Mouse (Mus musculus): ENCODE measurements around the gene Slc43a2.

DNA sequence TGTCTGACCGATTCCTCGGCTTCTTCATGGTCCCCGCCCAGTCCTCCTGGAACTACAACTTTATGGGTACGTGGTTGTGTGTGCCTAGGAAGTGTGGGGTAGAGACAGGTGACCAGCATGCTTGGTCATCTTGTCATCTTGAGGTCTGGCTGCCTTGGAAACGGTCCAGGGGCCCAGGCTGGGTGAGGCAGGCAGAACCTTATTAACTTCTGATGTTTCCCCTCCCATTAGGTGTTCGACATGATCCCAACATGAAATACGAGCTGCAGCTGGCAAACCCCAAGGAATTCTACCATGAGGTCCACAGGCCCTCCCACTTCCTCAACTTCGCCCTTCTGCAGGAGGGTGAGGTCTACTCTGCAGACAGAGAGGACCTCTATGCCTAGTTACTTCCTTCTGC, 22.6 kb upstream of the Slc43a2 start:
- TF ChIP-seq POLR2A (IDR thresholded peaks at IDR 0.05; ENCODE audit: insufficient read depth, low read depth, low read length) (no peak), CTCF (IDR thresholded peaks at IDR 0.05; ENCODE audit: insufficient read depth, low read depth, low read length) (no peak)

All from olfactory bulb, adult 2 months (tissue).